Mouse (Mus musculus): ENCODE results near the gene Zfand3. TPM values are rescaled to one million over a fixed set of nuclear protein-coding genes. Genes with fewer than 3 reads are reported as not detected.

Zfand3 gene
- total and polyA plus RNA-seq, 2 experiments, result 46.7 to 63.3 TPM

GRCm38 (mm10) chr17:30063849-30064248 lies 59.3 kb downstream of the Zfand3 start:
- no peak overlapping the region for H3K9ac ChIP-seq (ENCODE audit: low read depth, low read length)
- no peak for DNase-seq (ENCODE audit: extremely low read depth, low read depth, low spot score)
- peaks cover 2% of the 10 kb centered on the region; the same call in 1 of the 2 replicates for H3K36me3 ChIP-seq (ENCODE audit: control insufficient read depth, insufficient read depth, low read length)
- H3K4me1 ChIP-seq (ENCODE audit: control insufficient read depth, insufficient read depth, low read length), result peaks cover 18% of the 10 kb centered on the region
- TF ChIP-seq CTCF (IDR thresholded peaks at IDR 0.05; ENCODE audit: low read depth, low read length) (no peak), POLR2A (IDR thresholded peaks at IDR 0.05; ENCODE audit: extremely low read depth, insufficient read depth, low read length) (no peak)
- H3K4me3 ChIP-seq (ENCODE audit: insufficient read depth, low read depth, low read length), result no peak overlapping the region
- H3K79me2 ChIP-seq (ENCODE audit: control insufficient read depth, insufficient read depth, low read length), result peaks cover 28% of the 10 kb centered on the region; the same call in 1 of the 2 replicates
- WGBS, result 39% methylated on average over 3 of the region's 3 CpGs
- H3K27me3 ChIP-seq (ENCODE audit: control insufficient read depth, insufficient read depth, low read length), result no peaks in the 10 kb centered on the region
- no peak overlapping the region for H3K27ac ChIP-seq (replicated peaks; ENCODE audit: insufficient read depth, low read depth, low read length)

- Histone ChIP-seq H3K4me3 (ENCODE audit: insufficient read depth, low read depth, low read length) (no peak overlapping the region), H3K9ac (ENCODE audit: low read depth, low read length) (no peak overlapping the region), H3K27ac (replicated peaks; ENCODE audit: insufficient read depth, low read depth, low read length) (no peak overlapping the region), H3K27me3 (ENCODE audit: control insufficient read depth, insufficient read depth, low read length) (no peaks in the 10 kb centered on the region), H3K79me2 (ENCODE audit: control insufficient read depth, insufficient read depth, low read length) (peaks cover 25% of the 10 kb centered on the region; the same call in 1 of the 2 replicates), H3K36me3 (ENCODE audit: control insufficient read depth, insufficient read depth, low read length) (peaks cover 4% of the 10 kb centered on the region; the same call in 1 of the 2 replicates), H3K4me1 (ENCODE audit: control insufficient read depth, insufficient read depth, low read length) (peaks cover 12% of the 10 kb centered on the region)
- no peak for DNase-seq (ENCODE audit: extremely low read depth, low read depth, low spot score)
- WGBS, result 36% methylated on average over 4 of the region's 4 CpGs
- TF ChIP-seq CTCF (IDR thresholded peaks at IDR 0.05; ENCODE audit: low read depth, low read length) (no peak), POLR2A (IDR thresholded peaks at IDR 0.05; ENCODE audit: extremely low read depth, insufficient read depth, low read length) (no peak)
Measured at GRCm38 (mm10) chr17:30064746-30065145, 60.2 kb downstream of the Zfand3 start.

DNA sequence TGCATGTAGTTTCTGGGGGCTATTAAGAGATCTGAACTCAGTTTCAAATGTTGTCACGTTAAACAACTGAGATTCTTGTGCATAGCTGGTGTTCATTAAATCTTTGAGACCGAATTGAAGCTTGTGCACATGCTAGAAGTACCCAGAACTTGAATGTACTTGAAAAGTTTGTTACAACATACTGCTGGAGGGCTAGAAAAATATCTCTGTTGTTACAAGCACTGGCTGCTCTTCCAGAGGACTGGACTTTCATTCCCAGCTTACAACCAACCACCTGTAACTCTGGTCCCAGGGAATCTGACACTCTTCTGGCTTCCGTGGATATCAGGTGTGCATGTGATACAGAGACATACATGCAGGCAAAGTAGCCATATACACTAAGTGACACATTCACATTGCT lies 65.2 kb downstream of the Zfand3 start:
- peaks cover 9% of the 10 kb centered on the region; the same call in 1 of the 2 replicates for H3K36me3 ChIP-seq (ENCODE audit: control insufficient read depth, insufficient read depth, low read length)
- peaks cover 41% of the 10 kb centered on the region; the same call in 1 of the 2 replicates for H3K79me2 ChIP-seq (ENCODE audit: control insufficient read depth, insufficient read depth, low read length)
- H3K4me1 ChIP-seq (ENCODE audit: control insufficient read depth, insufficient read depth, low read length), result no peaks in the 10 kb centered on the region; the same call in 1 of the 2 replicates
- no peaks in the 10 kb centered on the region for H3K27me3 ChIP-seq (ENCODE audit: control insufficient read depth, insufficient read depth, low read length)
- no peak overlapping the region for H3K27ac ChIP-seq (replicated peaks; ENCODE audit: insufficient read depth, low read depth, low read length)
- no peak overlapping the region for H3K9ac ChIP-seq (ENCODE audit: low read depth, low read length)
- no peak overlapping the region for H3K4me3 ChIP-seq (ENCODE audit: insufficient read depth, low read depth, low read length)
- TF ChIP-seq CTCF (IDR thresholded peaks at IDR 0.05; ENCODE audit: low read depth, low read length) (no peak), POLR2A (IDR thresholded peaks at IDR 0.05; ENCODE audit: extremely low read depth, insufficient read depth, low read length) (no peak)
- 84% methylated on average over 3 of the region's 3 CpGs for WGBS
- no peak for DNase-seq (ENCODE audit: extremely low read depth, low read depth, low spot score)

DNA sequence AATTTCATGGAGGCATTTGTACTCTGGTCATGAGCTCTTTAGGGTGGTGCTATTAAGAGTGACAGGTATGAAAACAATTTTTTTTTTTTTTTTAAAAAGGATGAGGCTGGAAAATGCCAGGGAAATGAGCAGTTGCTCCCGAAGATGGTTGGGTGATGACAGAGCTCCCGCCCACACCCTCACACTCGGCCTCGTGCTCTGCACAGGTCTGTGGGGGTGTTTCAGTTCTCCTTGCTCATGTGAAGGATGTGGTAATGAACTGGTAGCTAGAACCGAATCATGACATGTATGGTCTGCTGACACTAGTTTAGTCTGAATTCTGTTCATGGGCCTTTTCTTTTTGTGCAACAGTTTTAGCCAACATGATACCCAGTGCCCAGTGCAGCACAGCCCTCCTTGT lies 66.1 kb downstream of the Zfand3 start:
- Histone ChIP-seq H3K36me3 (ENCODE audit: control insufficient read depth, insufficient read depth, low read length) (peaks cover 8% of the 10 kb centered on the region; the same call in 1 of the 2 replicates), H3K4me1 (ENCODE audit: control insufficient read depth, insufficient read depth, low read length) (no peaks in the 10 kb centered on the region; the same call in 1 of the 2 replicates), H3K9ac (ENCODE audit: low read depth, low read length) (no peak overlapping the region), H3K4me3 (ENCODE audit: insufficient read depth, low read depth, low read length) (no peak overlapping the region), H3K27me3 (ENCODE audit: control insufficient read depth, insufficient read depth, low read length) (no peaks in the 10 kb centered on the region), H3K27ac (replicated peaks; ENCODE audit: insufficient read depth, low read depth, low read length) (no peak overlapping the region), H3K79me2 (ENCODE audit: control insufficient read depth, insufficient read depth, low read length) (peaks cover 39% of the 10 kb centered on the region; the same call in 1 of the 2 replicates)
- TF ChIP-seq POLR2A (IDR thresholded peaks at IDR 0.05; ENCODE audit: extremely low read depth, insufficient read depth, low read length) (no peak), CTCF (IDR thresholded peaks at IDR 0.05; ENCODE audit: low read depth, low read length) (no peak)
- 64% methylated on average over 5 of the region's 5 CpGs for WGBS
- DNase-seq (ENCODE audit: extremely low read depth, low read depth, low spot score), result no peak

DNA sequence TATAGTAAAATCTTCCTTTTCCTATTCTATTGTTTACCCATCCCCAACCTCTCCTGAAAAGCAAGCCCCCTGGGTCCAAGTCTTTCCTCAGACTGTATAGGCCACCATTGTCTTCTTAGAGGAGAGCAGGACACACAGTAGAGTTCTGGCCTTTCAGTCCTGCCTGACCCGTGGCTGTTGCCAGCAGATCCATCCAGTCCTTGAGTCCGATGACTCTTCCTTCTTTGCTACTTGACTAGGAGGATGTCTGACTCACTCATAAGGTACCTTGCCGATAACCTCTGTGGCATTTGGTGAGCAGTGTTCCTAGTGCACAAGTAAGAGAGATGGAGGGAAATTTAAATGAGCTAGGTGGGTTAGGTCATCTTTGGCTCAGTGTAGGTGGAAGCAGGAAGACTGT lies 68.1 kb downstream of the Zfand3 start:
- Histone ChIP-seq H3K36me3 (ENCODE audit: control insufficient read depth, insufficient read depth, low read length) (peaks cover 8% of the 10 kb centered on the region; the same call in 1 of the 2 replicates), H3K4me3 (ENCODE audit: insufficient read depth, low read depth, low read length) (no peak overlapping the region), H3K79me2 (ENCODE audit: control insufficient read depth, insufficient read depth, low read length) (peaks cover 31% of the 10 kb centered on the region; the same call in 1 of the 2 replicates), H3K27me3 (ENCODE audit: control insufficient read depth, insufficient read depth, low read length) (no peaks in the 10 kb centered on the region), H3K27ac (replicated peaks; ENCODE audit: insufficient read depth, low read depth, low read length) (no peak overlapping the region), H3K9ac (ENCODE audit: low read depth, low read length) (no peak overlapping the region), H3K4me1 (ENCODE audit: control insufficient read depth, insufficient read depth, low read length) (no peaks in the 10 kb centered on the region; the same call in 1 of the 2 replicates)
- TF ChIP-seq CTCF (IDR thresholded peaks at IDR 0.05; ENCODE audit: low read depth, low read length) (no peak), POLR2A (IDR thresholded peaks at IDR 0.05; ENCODE audit: extremely low read depth, insufficient read depth, low read length) (no peak)
- WGBS, result 80% methylated on average over 3 of the region's 3 CpGs
- DNase-seq (ENCODE audit: extremely low read depth, low read depth, low spot score), result no peak

- H3K36me3 ChIP-seq (ENCODE audit: control insufficient read depth, insufficient read depth, low read length), result peaks cover 6% of the 10 kb centered on the region; the same call in 1 of the 2 replicates
- 35% methylated on average over 5 of the region's 5 CpGs for WGBS
- no peak overlapping the region for H3K9ac ChIP-seq (ENCODE audit: low read depth, low read length)
- H3K4me1 ChIP-seq (ENCODE audit: control insufficient read depth, insufficient read depth, low read length), result no peaks in the 10 kb centered on the region; the same call in 1 of the 2 replicates
- TF ChIP-seq POLR2A (IDR thresholded peaks at IDR 0.05; ENCODE audit: extremely low read depth, insufficient read depth, low read length) (no peak), CTCF (IDR thresholded peaks at IDR 0.05; ENCODE audit: low read depth, low read length) (no peak)
- H3K27ac ChIP-seq (replicated peaks; ENCODE audit: insufficient read depth, low read depth, low read length), result no peak overlapping the region
- no peak overlapping the region for H3K4me3 ChIP-seq (ENCODE audit: insufficient read depth, low read depth, low read length)
- H3K79me2 ChIP-seq (ENCODE audit: control insufficient read depth, insufficient read depth, low read length), result peaks cover 26% of the 10 kb centered on the region; the same call in 1 of the 2 replicates
- no peak for DNase-seq (ENCODE audit: extremely low read depth, low read depth, low spot score)
- no peaks in the 10 kb centered on the region for H3K27me3 ChIP-seq (ENCODE audit: control insufficient read depth, insufficient read depth, low read length)
Measured at GRCm38 (mm10) chr17:30075896-30076295, 71.4 kb downstream of the Zfand3 start.
